Mouse (Mus musculus): Measurements from ENCODE around the gene Sumf1. TPM values are rescaled to one million over a fixed set of nuclear protein-coding genes. Genes with fewer than 3 reads are reported as not detected.

The Sumf1 gene
- polyA plus RNA-seq (2015; fragmentation: Nextera tagmentation; extraction: Ambion mirVana), result 24.9 and 25.9 TPM in 2 replicates

DNA sequence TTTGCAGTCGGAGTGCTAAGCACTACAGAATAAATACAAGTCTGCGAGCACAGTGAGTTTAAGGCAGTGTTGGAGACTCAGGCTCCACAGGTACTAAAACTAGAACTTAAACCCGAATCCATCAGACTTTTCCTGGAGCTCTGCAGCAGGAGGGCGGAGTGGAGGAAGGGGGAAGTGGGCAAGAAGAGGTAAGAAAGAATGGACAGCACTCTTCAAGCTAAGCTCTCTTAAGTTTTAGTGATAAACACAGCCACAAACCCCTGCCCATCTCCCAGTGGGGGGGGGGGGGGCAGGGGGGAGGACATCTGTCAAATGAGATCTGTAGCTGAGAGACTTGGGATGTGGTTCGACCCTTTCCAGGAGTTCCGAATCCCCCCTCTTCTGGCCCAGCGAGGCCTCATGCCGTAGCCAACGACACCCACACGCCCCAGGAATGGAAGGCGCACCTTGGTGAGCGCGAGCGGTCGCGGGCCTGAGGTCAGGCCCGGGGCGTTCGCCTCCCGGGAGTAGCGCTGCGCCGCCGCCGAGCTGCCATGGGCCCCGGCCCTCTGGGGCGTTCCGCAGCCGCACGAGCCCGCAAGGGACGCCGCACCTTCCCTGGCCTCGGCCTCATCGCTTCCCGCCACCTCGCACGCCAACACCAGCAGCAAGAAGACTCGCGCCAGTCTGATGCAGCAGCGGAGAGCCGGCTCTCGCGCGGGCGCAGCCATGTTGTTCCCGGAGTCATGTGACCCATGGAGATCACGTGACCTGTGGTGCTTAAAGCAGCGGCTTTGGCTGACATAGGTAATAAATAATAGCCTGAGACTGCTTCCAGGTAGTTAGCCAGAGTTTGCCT lies at the start of gene Sumf1:
TSS of gene Sumf1 (minus strand) at position 736 of the 838 bp plus-strand sequence.
- ATAC-seq (ENCODE audit: insufficient number of reproducible peaks, low FRiP score, low TSS enrichment, low read depth), result 0 out of 2 replicates have a peak, but pooled peaks have one; percentile 58
- Histone ChIP-seq H3K4me1 (peaks cover 8% of the 10 kb centered on the region), H3K4me2 (peak within 1 kb of the TSS; percentile 84), H3K36me3 (no peaks in the 10 kb centered on the region), H3K27me3 (no peaks in the 10 kb centered on the region), H3K4me3 (peak within 1 kb of the TSS; percentile 86), H3K9me3 (no peaks in the 10 kb centered on the region), H3K27ac (no peak within 1 kb of the TSS), H3K9ac (peak within 1 kb of the TSS; percentile 69)
- 4% methylated on average over 49 of the region's 49 CpGs for WGBS

DNA sequence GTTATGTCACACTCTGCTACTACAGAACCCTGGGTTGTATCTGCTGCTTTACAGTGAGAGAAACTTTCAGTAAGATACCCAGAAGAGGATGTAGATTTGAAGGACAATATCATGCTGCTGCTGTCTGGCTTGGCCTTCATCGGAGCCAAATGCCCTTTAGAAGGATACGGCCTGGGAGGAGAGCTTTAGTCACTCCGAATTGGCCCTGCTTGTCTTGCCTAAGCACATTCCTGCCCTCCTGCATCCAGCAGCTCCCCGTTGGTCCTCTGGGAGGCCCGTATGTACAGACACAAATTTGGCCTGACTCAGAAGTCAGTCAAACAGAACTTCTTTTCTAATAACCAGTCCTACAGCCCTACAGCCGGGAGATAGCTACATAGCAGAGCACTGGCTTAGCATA lies 49.2 kb upstream of the Sumf1 start:
- ATAC-seq (ENCODE audit: insufficient number of reproducible peaks, low FRiP score, low TSS enrichment, low read depth), result no peak
- H3K27me3 ChIP-seq, result no peaks in the 10 kb centered on the region
- H3K36me3 ChIP-seq, result no peaks in the 10 kb centered on the region
- WGBS, result 72% methylated on average over 6 of the region's 6 CpGs
- no peaks in the 10 kb centered on the region for H3K9me3 ChIP-seq
- no peak overlapping the region for H3K4me2 ChIP-seq
- H3K4me1 ChIP-seq, result peaks cover 36% of the 10 kb centered on the region
- H3K9ac ChIP-seq, result no peak overlapping the region
- no peak overlapping the region for H3K27ac ChIP-seq
- H3K4me3 ChIP-seq, result no peak overlapping the region

DNA sequence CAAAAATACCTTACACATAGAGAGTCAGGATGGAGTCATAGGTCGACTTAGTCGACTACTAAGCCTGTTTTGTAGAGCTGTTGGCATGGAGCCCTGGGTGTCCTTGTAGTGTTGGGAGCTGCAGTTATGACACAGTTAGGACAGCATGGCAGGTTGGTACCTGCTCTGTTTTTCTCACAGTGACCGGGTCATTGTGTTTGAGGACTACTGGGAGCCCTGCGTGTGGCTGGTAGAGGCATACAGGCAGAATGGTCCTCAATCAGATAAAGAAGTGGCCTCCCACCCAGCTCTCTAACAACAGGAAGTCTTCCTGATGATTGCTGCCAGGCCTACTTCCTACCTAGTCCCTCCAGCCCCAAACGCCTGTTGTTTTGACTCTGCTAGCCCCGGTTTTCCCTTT lies 47.7 kb upstream of the Sumf1 start:
- no peaks in the 10 kb centered on the region for H3K27me3 ChIP-seq
- H3K27ac ChIP-seq, result no peak overlapping the region
- H3K4me1 ChIP-seq, result peaks cover 25% of the 10 kb centered on the region
- no peaks in the 10 kb centered on the region for H3K36me3 ChIP-seq
- no peak overlapping the region for H3K4me2 ChIP-seq
- H3K4me3 ChIP-seq, result no peak overlapping the region
- no peak for ATAC-seq (ENCODE audit: insufficient number of reproducible peaks, low FRiP score, low TSS enrichment, low read depth)
- H3K9me3 ChIP-seq, result no peaks in the 10 kb centered on the region
- WGBS, result 36% methylated on average over 6 of the region's 6 CpGs
- no peak overlapping the region for H3K9ac ChIP-seq

DNA sequence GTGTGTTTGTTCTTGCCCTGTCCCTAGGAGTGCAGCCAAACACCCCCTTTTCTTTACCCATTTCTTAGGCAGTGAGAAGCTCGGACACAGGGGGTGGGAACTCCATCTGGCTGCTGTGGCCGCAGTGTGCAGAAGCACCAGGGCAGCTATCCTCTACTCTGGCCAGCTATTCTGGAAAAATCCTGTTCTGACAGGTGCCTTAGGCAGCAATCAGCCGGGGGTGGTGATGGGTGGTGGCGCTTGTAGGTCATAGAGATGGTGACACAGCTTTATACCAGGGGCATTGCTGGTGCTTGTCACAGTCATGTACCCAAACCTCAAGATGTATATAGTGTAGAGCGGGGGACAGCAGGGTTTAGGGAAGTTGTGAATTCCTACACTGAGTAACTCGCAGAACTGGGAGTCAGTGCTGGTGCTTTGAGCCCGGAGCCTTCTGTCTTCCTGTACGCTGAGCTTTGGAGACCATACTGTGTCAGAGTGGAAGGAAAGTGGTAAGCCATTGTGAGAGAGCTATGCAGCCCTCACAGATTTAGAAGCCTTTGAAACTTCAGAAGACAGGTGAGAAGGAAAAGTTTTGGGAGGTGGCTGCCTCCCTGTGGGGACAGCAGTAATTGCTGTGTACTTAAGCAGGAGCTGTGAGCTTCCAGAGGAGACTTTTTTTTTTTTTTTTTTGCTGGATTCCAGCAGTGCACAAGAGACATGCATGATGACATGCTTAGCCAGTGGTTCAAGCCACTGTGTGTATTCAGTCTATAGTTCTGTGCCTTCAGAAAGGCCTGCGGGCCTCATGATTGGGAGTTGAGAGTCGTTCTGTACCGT lies 46.7 kb upstream of the Sumf1 start:
- 75% methylated on average over 11 of the region's 11 CpGs for WGBS
- H3K4me1 ChIP-seq, result peaks cover 17% of the 10 kb centered on the region

DNA sequence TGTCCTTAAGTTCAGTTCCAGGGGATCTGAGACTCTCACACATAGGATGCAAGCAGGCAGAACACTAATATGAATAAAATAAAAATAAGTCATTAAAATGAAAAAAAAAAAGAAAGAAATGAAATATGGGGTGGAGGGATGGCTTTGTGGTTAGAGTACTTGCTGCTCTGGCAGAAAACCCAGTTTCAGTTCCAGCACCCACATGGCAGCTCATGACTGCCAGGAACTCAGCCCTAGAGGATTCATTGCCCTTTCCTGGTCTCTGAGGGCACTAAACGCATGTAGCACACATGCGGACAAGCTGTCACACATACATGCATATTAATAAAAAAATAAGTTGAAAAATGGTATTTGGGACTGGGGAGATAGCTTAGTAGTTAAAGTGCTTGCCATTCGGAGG lies 45.2 kb upstream of the Sumf1 start:
- WGBS, result 87% methylated on average over 3 of the region's 3 CpGs
- Histone ChIP-seq H3K4me2 (no peak overlapping the region), H3K27ac (no peak overlapping the region), H3K9me3 (no peaks in the 10 kb centered on the region), H3K27me3 (no peaks in the 10 kb centered on the region), H3K9ac (no peak overlapping the region), H3K4me3 (no peak overlapping the region), H3K4me1 (peaks cover 3% of the 10 kb centered on the region), H3K36me3 (no peaks in the 10 kb centered on the region)
- ATAC-seq (ENCODE audit: insufficient number of reproducible peaks, low FRiP score, low TSS enrichment, low read depth), result no peak

More for the DNA sequence above, 46.7 kb upstream of the Sumf1 start:
- Histone ChIP-seq H3K27me3 (no peaks in the 10 kb centered on the region), H3K4me2 (no peak overlapping the region), H3K9ac (no peak overlapping the region), H3K9me3 (no peaks in the 10 kb centered on the region), H3K4me3 (no peak overlapping the region), H3K36me3 (no peaks in the 10 kb centered on the region), H3K27ac (no peak overlapping the region)
- no peak for ATAC-seq (ENCODE audit: insufficient number of reproducible peaks, low FRiP score, low TSS enrichment, low read depth)

DNA sequence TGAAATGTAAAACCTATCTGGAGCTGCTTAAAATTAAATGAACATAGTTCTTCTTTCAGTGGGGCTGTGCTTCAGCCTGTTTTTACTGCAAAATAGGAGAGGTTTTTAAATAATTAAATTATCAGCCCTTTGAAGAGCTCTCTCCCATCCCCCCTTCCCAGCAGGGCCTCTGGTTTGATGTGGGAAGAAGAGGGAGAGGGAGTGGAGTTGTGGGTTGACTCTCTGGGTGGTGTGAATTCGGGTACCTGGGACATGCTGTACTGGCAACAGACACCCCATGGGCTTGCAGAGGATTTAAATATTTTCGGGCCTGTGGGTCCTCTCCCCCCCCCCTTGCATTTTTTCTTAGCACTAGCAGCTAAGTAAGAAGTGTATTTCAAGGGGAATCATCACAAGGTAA lies 43.2 kb upstream of the Sumf1 start:
- no peaks in the 10 kb centered on the region for H3K36me3 ChIP-seq
- no peaks in the 10 kb centered on the region for H3K27me3 ChIP-seq
- H3K9ac ChIP-seq, result no peak overlapping the region
- no peak overlapping the region for H3K4me3 ChIP-seq
- no peaks in the 10 kb centered on the region for H3K9me3 ChIP-seq
- H3K27ac ChIP-seq, result no peak overlapping the region
- H3K4me2 ChIP-seq, result no peak overlapping the region
- H3K4me1 ChIP-seq, result no peaks in the 10 kb centered on the region
- WGBS, result 18% methylated on average over 2 of the region's 2 CpGs
- no peak for ATAC-seq (ENCODE audit: insufficient number of reproducible peaks, low FRiP score, low TSS enrichment, low read depth)

DNA sequence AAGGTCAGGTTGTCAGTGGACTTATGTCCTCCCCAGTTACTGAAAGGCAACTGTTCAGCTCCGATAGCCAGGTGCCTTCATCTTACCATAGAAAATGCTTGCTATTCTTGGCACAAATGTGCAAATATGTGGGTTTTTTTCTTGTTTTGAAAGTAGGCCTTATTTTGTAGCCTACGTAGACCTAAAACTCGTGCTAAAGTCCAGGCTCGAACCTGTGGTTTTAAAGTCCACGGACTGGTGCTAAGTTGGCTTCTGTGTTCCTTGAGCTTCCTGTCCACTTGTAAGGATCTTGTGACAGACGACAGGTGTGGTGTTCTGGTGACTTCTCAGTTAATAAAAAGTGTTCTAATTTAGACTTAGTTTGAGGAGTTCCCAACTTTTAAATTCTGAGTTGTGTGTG lies 42.7 kb upstream of the Sumf1 start:
- Histone ChIP-seq H3K36me3 (no peaks in the 10 kb centered on the region), H3K27ac (no peak overlapping the region), H3K9me3 (no peaks in the 10 kb centered on the region), H3K4me1 (no peaks in the 10 kb centered on the region), H3K27me3 (no peaks in the 10 kb centered on the region), H3K4me3 (no peak overlapping the region), H3K4me2 (no peak overlapping the region), H3K9ac (no peak overlapping the region)
- no peak for ATAC-seq (ENCODE audit: insufficient number of reproducible peaks, low FRiP score, low TSS enrichment, low read depth)
- 47% methylated on average over 6 of the region's 6 CpGs for WGBS

DNA sequence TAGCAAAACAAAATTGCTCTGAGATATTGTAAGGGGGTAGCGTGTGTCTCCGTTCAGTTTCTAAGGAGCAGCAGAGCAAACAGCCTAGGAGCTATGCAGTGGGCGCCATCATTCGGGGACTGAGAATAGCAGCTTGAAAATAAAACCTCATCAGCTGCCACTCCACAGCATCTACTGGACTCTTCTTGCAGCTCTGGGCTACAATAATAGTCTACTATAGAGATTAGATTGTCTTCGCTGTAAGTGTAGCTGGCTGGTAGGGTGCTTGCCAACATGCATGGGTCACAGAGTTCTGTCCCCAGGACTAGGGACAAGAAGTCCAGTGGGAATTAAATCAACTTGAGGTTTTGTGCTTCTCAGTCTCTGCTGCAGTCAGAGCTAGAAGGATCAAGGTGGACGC lies 42.1 kb upstream of the Sumf1 start:
- Histone ChIP-seq H3K4me2 (no peak overlapping the region), H3K4me1 (no peaks in the 10 kb centered on the region), H3K9ac (no peak overlapping the region), H3K4me3 (no peak overlapping the region), H3K36me3 (no peaks in the 10 kb centered on the region), H3K9me3 (no peaks in the 10 kb centered on the region), H3K27me3 (no peaks in the 10 kb centered on the region), H3K27ac (no peak overlapping the region)
- WGBS, result 87% methylated on average over 6 of the region's 6 CpGs
- no peak for ATAC-seq (ENCODE audit: insufficient number of reproducible peaks, low FRiP score, low TSS enrichment, low read depth)

DNA sequence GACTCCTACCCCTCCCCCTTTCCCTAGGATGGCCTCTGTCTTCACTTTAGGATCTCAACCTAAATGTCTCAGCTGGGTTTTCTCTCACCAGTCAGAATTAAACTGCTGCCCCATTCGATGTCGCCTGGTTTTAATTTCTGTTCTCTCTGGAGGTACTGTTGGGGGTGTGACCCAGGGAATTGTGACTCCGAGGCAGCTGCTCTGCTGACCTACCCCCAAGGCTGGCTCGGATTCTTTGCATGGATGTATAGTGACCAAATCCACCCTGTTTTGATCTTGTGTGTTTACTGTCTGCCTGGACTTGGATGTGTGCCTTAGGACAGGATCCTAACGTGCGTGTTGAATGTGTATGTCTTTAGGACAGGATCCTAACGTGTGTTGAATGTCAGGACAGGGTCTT lies 40.8 kb upstream of the Sumf1 start:
- Histone ChIP-seq H3K4me3 (no peak overlapping the region), H3K4me1 (no peaks in the 10 kb centered on the region), H3K27me3 (no peaks in the 10 kb centered on the region), H3K9ac (no peak overlapping the region), H3K27ac (no peak overlapping the region), H3K36me3 (no peaks in the 10 kb centered on the region), H3K9me3 (no peaks in the 10 kb centered on the region), H3K4me2 (no peak overlapping the region)
- no peak for ATAC-seq (ENCODE audit: insufficient number of reproducible peaks, low FRiP score, low TSS enrichment, low read depth)
- 38% methylated on average over 7 of the region's 7 CpGs for WGBS

DNA sequence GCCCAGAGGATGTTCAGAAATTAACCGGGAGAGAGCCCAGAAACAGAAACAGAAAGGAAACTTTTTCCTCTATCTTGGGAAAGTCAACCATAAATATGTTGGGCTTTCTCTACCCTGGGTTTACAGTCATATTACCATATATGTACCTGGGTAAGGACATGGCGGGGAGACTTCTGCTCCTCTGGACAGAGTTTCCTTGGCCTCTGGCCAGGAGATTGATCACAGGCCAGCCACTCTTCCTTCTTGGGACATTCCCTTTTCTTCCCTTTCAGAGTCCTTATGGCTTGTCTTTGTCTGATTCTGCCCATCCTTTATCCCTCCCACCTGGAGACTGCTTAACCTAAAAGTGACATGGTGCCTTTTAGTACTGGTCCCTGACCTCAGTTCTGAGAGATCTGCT lies 39.6 kb upstream of the Sumf1 start:
- Histone ChIP-seq H3K9ac (no peak overlapping the region), H3K27ac (no peak overlapping the region), H3K27me3 (no peaks in the 10 kb centered on the region), H3K4me3 (no peak overlapping the region), H3K4me2 (no peak overlapping the region), H3K36me3 (no peaks in the 10 kb centered on the region), H3K9me3 (no peaks in the 10 kb centered on the region), H3K4me1 (no peaks in the 10 kb centered on the region)
- no peak for ATAC-seq (ENCODE audit: insufficient number of reproducible peaks, low FRiP score, low TSS enrichment, low read depth)
- 85% methylated on average over 2 of the region's 2 CpGs for WGBS

DNA sequence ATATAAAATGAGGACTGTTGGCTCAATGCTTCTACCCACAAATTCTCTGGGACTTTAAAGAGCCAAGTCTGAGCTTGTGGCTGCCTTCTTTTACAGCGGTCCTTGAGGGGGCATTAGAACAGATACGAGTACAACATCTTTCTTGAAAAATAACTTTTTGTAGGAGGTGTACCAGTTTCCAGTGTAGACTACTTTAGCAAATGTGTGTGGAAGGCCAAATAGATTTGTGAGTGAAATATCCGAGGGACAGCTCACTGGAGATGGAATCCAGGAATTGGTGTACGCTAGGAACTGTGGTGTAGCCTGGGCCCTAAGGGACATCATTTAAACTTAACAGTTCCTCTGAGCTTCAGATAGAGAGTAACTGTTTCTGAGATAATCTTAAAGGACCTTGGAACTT lies 39.0 kb upstream of the Sumf1 start:
- no peaks in the 10 kb centered on the region for H3K4me1 ChIP-seq
- H3K36me3 ChIP-seq, result no peaks in the 10 kb centered on the region
- no peaks in the 10 kb centered on the region for H3K9me3 ChIP-seq
- WGBS, result 82% methylated on average over 4 of the region's 4 CpGs
- no peak overlapping the region for H3K9ac ChIP-seq
- no peak overlapping the region for H3K4me2 ChIP-seq
- H3K27me3 ChIP-seq, result no peaks in the 10 kb centered on the region
- no peak for ATAC-seq (ENCODE audit: insufficient number of reproducible peaks, low FRiP score, low TSS enrichment, low read depth)
- H3K4me3 ChIP-seq, result no peak overlapping the region
- H3K27ac ChIP-seq, result no peak overlapping the region

DNA sequence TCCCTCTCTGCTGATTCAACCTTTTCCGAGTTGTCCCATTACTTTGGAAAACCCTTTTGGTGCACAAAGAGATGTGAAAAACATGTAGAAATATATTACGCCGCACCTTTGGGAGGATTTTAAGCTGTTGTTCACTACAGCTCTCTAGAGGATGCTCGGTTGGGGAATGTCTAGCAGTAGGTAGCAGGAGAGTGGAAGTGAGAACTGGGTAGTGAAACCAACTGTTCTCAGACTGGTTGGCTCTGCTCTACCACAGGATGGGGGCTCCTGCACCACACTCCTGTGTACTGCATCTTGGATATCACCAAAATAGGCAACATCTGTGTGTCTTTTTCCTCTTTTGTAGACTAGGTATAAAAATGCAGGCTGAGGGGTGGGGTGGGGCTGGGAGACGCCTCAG lies 37.5 kb upstream of the Sumf1 start:
- no peaks in the 10 kb centered on the region for H3K4me1 ChIP-seq
- H3K4me2 ChIP-seq, result no peak overlapping the region
- H3K27me3 ChIP-seq, result no peaks in the 10 kb centered on the region
- no peaks in the 10 kb centered on the region for H3K36me3 ChIP-seq
- ATAC-seq (ENCODE audit: insufficient number of reproducible peaks, low FRiP score, low TSS enrichment, low read depth), result no peak
- no peak overlapping the region for H3K27ac ChIP-seq
- H3K4me3 ChIP-seq, result no peak overlapping the region
- WGBS, result 89% methylated on average over 5 of the region's 5 CpGs
- no peaks in the 10 kb centered on the region for H3K9me3 ChIP-seq
- no peak overlapping the region for H3K9ac ChIP-seq

All from limb, embryonic 15.5 days (tissue).